Comparison of ENCODE assay signal across 20 mouse cellular contexts in genomic region chr2:82119577-82119976, GRCm38 (mm10).
"Had no signal": no experiment of that assay in that cellular context is flagged by ENCODE, and none has a peak within 500 bp of the region (broad histone marks: within the 10 kb centered on the region; RNA-seq: fewer than 3 reads in every experiment).

No protein-coding gene starts in this region.

- ATAC-seq: liver, postnatal 0 days; lung, postnatal 0 days; midbrain, embryonic 15.5 days had no signal

- H3K9ac ChIP-seq: liver, embryonic 13.5 days; liver, embryonic 15.5 days; liver, postnatal 0 days; lung, embryonic 15.5 days; midbrain, embryonic 12.5 days; midbrain, embryonic 15.5 days had no signal

- H3K9me3 ChIP-seq: liver, embryonic 13.5 days; liver, embryonic 15.5 days; lung, embryonic 15.5 days; midbrain, embryonic 12.5 days; midbrain, embryonic 15.5 days had no signal

- H3K36me3 ChIP-seq: liver, embryonic 13.5 days; liver, embryonic 15.5 days; lung, embryonic 15.5 days; midbrain, embryonic 12.5 days; midbrain, embryonic 15.5 days had no signal

- H3K4me1 ChIP-seq: liver, embryonic 13.5 days; liver, embryonic 15.5 days; lung, embryonic 15.5 days; megakaryocyte, embryonic 14.5 days; midbrain, embryonic 12.5 days; midbrain, embryonic 15.5 days had no signal

- H3K4me2 ChIP-seq: liver, embryonic 11.5 days; liver, embryonic 13.5 days; liver, embryonic 15.5 days; lung, embryonic 15.5 days; midbrain, embryonic 12.5 days; midbrain, embryonic 15.5 days had no signal

- H3K4me3 ChIP-seq: liver, embryonic 13.5 days; liver, embryonic 15.5 days; lung, embryonic 15.5 days; megakaryocyte, embryonic 14.5 days; midbrain, embryonic 12.5 days; midbrain, embryonic 15.5 days had no signal

- H3K27me3 ChIP-seq: liver, embryonic 13.5 days; liver, embryonic 15.5 days; lung, embryonic 15.5 days; megakaryocyte, embryonic 14.5 days; midbrain, embryonic 12.5 days; midbrain, embryonic 15.5 days had no signal

- DNase-seq: liver, embryonic 13.5 days; liver, postnatal 0 days; lung, adult 2 months; lung, postnatal 14 days; lung, postnatal 36 days; right cerebral cortex, adult 18-20 months; right cerebral cortex, postnatal 25 days; right cerebral cortex, postnatal 4 days; spleen, adult 18-20 months; thymus, adult 18-20 months; thymus, postnatal 14 days; thymus, postnatal 36 days had no signal

- H3K27ac ChIP-seq: liver, embryonic 13.5 days; liver, embryonic 15.5 days; lung, embryonic 15.5 days; macrophage; midbrain, embryonic 12.5 days; midbrain, embryonic 15.5 days had no signal
